Mouse (Mus musculus): Measurements from ENCODE around the gene Mical3.

GRCm38 (mm10) chr6:120943551-120943950, 187.2 kb downstream of the Mical3 start:
- no peak for TF ChIP-seq POLR2A (IDR thresholded peaks at IDR 0.05; ENCODE audit: insufficient read depth, low read length)
- TF ChIP-seq EP300 (IDR thresholded peaks at IDR 0.05; ENCODE audit: insufficient read depth, low read depth, low read length) = no peak
- no peak for TF ChIP-seq CTCF (IDR thresholded peaks at IDR 0.05; ENCODE audit: low read depth, low read length)
